1 mouse cellular context compared by ENCODE assay signal in the genomic region with DNA sequence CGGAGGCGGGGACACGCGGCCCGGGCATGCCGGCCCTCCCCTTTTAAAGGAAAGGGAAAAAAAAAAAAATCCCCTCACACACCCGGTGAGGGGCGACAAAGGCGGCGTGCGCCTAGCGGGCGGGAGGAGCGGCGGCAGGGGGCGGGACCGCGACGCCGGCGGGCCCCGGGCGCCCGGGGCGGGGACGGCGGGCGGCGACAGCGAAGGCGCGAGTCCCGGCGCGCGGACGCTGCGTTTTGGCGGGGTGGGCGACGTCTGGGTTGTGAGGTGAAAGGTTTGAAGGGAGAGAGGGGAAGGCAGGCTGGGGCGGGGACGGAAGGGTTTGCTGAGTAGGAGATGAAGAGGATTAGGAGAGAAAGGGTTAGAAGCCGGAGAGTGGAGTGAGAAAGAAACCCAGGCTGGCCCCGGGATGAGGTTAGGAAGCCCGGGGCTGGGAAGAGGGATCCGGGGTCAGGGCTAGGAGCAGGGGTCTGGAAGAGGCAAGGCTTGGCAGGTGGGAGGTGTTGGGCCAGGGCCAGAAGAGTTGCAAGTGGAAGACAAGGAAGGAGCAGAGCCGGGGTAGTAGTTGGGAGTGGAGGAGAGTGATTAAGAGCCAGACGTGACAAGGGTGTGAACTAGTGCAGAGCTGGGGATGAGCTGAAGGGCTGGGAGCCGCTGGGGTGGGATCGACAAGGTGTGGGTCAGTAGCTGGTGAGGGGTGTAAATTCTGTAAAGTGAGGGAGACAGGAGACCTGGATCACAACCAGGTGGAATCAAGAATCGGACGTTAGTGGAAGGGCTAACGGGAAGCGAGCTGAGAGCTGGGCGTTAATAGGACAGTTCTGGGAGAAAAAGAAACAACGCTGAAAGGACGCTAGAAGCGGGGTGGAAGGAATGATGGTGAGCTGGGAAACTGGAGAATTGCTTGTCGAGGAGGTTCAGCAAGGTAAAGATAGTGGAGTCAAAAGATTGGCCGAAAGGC.
TF ChIP-seq lines count a peak whose summit lies in the region.

No protein-coding gene starts in this region.

TF ChIP-seq in MEL, 35 proteins besides CTCF, POLR2A, EP300 and RAD21:
- TF ChIP-seq ZNF384 (IDR thresholded peaks at IDR 0.05; ENCODE audit: low read depth, low read length) (peak; percentile 89), NELFE (IDR thresholded peaks at IDR 0.05; ENCODE audit: low read depth, low read length) (peak; percentile 18), MXI1 (IDR thresholded peaks at IDR 0.05; ENCODE audit: low read depth, low read length) (peak; percentile 42; the same call in 1 of the 2 replicates), MYC (IDR thresholded peaks at IDR 0.05; ENCODE audit: low read depth, low read length) (no peak), ZC3H11A (IDR thresholded peaks at IDR 0.05; ENCODE audit: low read depth, low read length) (no peak)
